Mouse (Mus musculus): ENCODE measurements at regions not wholly inside any gene's neighbourhood (a gene's known extent, or its start where the extent isn't known, plus 50 kb on each side); places are given as distances from the start of the nearest gene placed in this dataset.
A peak's percentile ranks its signal among the peaks of the same experiment; 100 is the strongest.

- H3K4me1 ChIP-seq (replicated peaks), result 0 out of 2 replicates have a peak, but pooled peaks cover 5% of the 10 kb centered on the region
- ATAC-seq (ENCODE audit: low FRiP score), result no peak
- no peaks in the 10 kb centered on the region for H3K27me3 ChIP-seq
- H3K4me3 ChIP-seq, result no peak overlapping the region
- WGBS, result 91% methylated on average over 3 of the region's 3 CpGs
- H3K36me3 ChIP-seq, result no peaks in the 10 kb centered on the region
- H3K4me2 ChIP-seq, result no peak overlapping the region
- H3K9me3 ChIP-seq, result no peaks in the 10 kb centered on the region
- no peak overlapping the region for H3K9ac ChIP-seq
- H3K27ac ChIP-seq, result no peak overlapping the region
Measured at GRCm38 (mm10) chr15:50995688-50996087, 2889.0 kb upstream of the Gm7489 start.

DNA sequence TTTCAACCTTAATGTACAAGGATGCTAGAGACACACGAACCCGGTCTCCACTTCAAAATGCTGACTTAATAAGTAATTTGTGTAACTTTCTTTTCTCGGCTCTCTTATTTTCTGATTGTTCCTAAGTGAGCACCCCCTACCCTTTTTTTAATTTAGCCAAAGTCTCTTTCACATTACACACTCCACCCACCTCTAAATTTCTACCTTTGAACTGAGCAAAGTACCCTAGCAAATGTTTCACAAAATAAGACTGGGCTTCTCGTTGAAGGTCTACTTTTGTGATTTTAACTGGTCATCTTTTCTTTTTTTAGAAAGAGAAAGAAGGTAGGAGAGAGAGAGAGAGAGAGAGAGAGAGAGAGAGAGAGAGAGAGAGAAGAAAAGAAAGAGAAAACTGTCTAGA is 2888.4 kb upstream of the Gm7489 start:
- 92% methylated on average over 4 of the region's 4 CpGs for WGBS
- no peaks in the 10 kb centered on the region for H3K36me3 ChIP-seq
- H3K9me3 ChIP-seq, result no peaks in the 10 kb centered on the region
- no peak overlapping the region for H3K4me3 ChIP-seq
- no peak for ATAC-seq (ENCODE audit: low FRiP score)
- H3K4me2 ChIP-seq, result no peak overlapping the region
- no peak overlapping the region for H3K27ac ChIP-seq
- no peak overlapping the region for H3K9ac ChIP-seq
- H3K4me1 ChIP-seq (replicated peaks), result 0 out of 2 replicates have a peak, but pooled peaks cover 5% of the 10 kb centered on the region
- no peaks in the 10 kb centered on the region for H3K27me3 ChIP-seq

DNA sequence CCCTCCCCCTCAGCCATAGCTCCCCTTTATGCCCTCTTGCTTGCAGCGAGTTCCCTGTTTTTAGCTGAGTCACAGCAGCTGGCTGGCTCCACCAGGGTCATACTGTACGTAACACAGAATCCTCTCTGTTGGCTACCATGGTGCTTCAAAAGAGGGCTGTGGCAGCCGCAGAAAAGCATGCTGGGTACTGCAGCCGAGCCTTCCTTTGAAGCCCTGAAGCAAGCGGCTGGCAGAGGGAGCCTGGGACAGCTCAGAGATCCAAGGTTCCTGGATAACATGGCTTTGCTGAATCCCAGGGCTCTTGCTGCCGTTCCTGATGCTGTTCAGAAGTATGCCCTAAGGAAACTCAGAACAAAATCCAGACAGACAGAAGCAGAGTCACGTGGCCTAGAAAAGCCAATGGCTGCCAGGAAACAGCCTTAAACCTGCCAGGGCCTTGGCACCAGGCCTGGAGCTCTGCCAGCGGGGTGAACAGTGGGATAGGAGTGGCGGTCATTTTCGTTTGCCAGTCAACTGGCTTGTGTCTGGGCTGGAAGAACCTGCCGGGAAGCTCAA is 2887.4 kb upstream of the Gm7489 start:
- Histone ChIP-seq H3K9me3 (no peaks in the 10 kb centered on the region), H3K36me3 (no peaks in the 10 kb centered on the region), H3K27ac (peak overlapping the region; percentile 72), H3K4me3 (no peak overlapping the region), H3K9ac (no peak overlapping the region), H3K4me2 (no peak overlapping the region), H3K27me3 (no peaks in the 10 kb centered on the region), H3K4me1 (replicated peaks) (0 out of 2 replicates have a peak, but pooled peaks cover 5% of the 10 kb centered on the region)
- 60% methylated on average over 11 of the region's 11 CpGs for WGBS
- peak; percentile 94 for ATAC-seq (ENCODE audit: low FRiP score)

GRCm38 (mm10) chr15:51038968-51039367 is 2845.7 kb upstream of the Gm7489 start:
- no peak overlapping the region for H3K9ac ChIP-seq
- no peak overlapping the region for H3K4me3 ChIP-seq
- no peaks in the 10 kb centered on the region for H3K4me1 ChIP-seq (replicated peaks)
- H3K36me3 ChIP-seq, result no peaks in the 10 kb centered on the region
- no peaks in the 10 kb centered on the region for H3K9me3 ChIP-seq
- H3K4me2 ChIP-seq, result no peak overlapping the region
- H3K27ac ChIP-seq, result no peak overlapping the region
- ATAC-seq (ENCODE audit: low FRiP score), result no peak
- H3K27me3 ChIP-seq, result no peaks in the 10 kb centered on the region
- WGBS, result 11% methylated on average over 1 of the region's 1 CpGs

DNA sequence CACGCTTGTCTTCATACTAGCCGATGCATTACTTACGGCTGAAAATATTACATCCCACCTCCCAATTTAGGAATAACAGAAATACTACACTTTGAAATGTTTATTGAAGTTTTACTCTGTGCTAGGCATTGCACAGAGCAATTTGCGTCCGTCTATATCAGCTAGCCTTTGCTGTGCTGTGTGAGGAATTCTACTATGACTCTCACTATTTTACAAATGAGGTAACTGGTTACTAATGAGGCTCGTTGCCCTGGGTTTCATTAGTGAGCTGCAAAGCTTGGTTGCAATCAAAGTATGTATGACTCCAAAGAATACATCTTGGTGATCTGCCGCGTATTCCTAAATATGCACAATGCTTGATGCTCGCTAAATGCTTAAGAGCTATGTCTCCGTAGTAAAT is 2814.2 kb upstream of the Gm7489 start:
- no peaks in the 10 kb centered on the region for H3K9me3 ChIP-seq
- 48% methylated on average over 10 of the region's 10 CpGs for WGBS
- no peak overlapping the region for H3K9ac ChIP-seq
- H3K27ac ChIP-seq, result no peak overlapping the region
- no peak overlapping the region for H3K4me3 ChIP-seq
- H3K27me3 ChIP-seq, result no peaks in the 10 kb centered on the region
- no peak for ATAC-seq (ENCODE audit: low FRiP score)
- no peak overlapping the region for H3K4me2 ChIP-seq
- H3K4me1 ChIP-seq (replicated peaks), result no peaks in the 10 kb centered on the region; the same call in 1 of the 2 replicates
- no peaks in the 10 kb centered on the region for H3K36me3 ChIP-seq

DNA sequence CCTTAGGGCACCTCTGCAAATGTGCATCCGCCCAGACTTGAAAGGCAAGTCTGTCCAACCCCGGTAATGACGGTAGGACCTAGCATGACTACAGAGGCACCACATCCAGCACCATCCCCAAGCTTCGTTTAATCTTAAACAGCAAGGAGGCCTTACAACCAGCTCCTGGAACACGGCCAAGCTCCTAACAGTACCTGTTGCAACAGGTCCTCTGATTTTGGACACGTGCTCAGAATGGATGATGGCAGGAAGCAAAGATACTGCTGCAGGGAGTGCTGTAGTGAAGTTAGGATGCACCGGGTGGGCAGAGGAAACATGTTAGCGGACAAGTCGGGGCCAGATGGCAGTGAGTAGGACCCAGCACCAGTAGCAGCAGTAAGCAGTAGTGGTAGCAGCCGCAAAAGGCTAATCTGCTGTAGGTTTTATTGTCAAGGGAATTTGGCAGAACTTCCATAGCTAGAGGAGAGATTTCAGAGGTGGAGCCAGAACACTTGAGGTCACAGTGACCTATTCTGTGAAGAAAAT is 2813.5 kb upstream of the Gm7489 start:
- Histone ChIP-seq H3K4me1 (replicated peaks) (no peaks in the 10 kb centered on the region; the same call in 1 of the 2 replicates), H3K9me3 (no peaks in the 10 kb centered on the region), H3K4me3 (no peak overlapping the region), H3K27ac (no peak overlapping the region), H3K27me3 (no peaks in the 10 kb centered on the region), H3K4me2 (no peak overlapping the region), H3K36me3 (no peaks in the 10 kb centered on the region), H3K9ac (no peak overlapping the region)
- ATAC-seq (ENCODE audit: low FRiP score), result no peak
- 76% methylated on average over 10 of the region's 10 CpGs for WGBS

- no peaks in the 10 kb centered on the region for H3K36me3 ChIP-seq
- H3K9me3 ChIP-seq, result no peaks in the 10 kb centered on the region
- H3K4me1 ChIP-seq (replicated peaks), result no peaks in the 10 kb centered on the region; the same call in 1 of the 2 replicates
- H3K9ac ChIP-seq, result no peak overlapping the region
- ATAC-seq (ENCODE audit: low FRiP score), result no peak
- H3K4me2 ChIP-seq, result no peak overlapping the region
- 83% methylated on average over 6 of the region's 6 CpGs for WGBS
- H3K27me3 ChIP-seq, result no peaks in the 10 kb centered on the region
- H3K27ac ChIP-seq, result no peak overlapping the region
- H3K4me3 ChIP-seq, result no peak overlapping the region
Measured at GRCm38 (mm10) chr15:51073678-51074077, 2811.0 kb upstream of the Gm7489 start.

GRCm38 (mm10) chr15:51074196-51074595 is 2810.5 kb upstream of the Gm7489 start:
- Histone ChIP-seq H3K4me3 (no peak overlapping the region), H3K4me1 (replicated peaks) (no peaks in the 10 kb centered on the region; the same call in 1 of the 2 replicates), H3K4me2 (no peak overlapping the region), H3K36me3 (no peaks in the 10 kb centered on the region), H3K9ac (no peak overlapping the region), H3K9me3 (no peaks in the 10 kb centered on the region), H3K27ac (no peak overlapping the region), H3K27me3 (no peaks in the 10 kb centered on the region)
- no peak for ATAC-seq (ENCODE audit: low FRiP score)
- WGBS, result 91% methylated on average over 7 of the region's 7 CpGs

DNA sequence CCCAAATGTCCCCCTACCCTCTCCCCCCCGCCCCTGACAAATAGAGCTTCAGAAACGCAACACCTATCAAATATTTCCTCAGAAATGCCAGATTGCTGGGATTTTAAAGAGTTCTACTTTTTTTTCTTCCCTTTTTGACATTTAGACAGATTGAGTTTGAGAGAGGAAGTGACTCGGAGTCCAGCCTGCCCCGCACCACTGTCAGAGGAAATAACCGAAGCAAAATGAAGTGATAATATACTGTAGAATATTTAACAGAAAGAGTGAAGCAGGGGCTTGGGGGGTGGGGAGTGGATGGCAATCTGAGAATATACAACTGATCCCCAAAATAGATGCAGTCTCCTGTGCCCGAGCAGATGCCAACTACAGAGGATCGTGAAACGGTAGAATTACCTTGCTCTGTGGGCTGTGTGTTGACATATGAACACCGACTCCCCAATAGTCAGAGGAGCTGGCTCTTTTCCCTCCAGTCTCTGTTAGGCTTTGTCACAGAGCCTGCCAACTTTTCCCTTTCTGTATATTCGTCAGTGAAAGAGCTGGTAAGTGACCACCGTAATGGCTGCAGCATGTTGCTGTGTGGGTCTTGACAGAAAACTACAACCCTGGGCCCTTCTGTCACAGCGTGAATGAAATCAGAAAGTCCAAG is 2800.9 kb upstream of the Gm7489 start:
- Histone ChIP-seq H3K4me2 (no peak overlapping the region), H3K4me1 (replicated peaks) (no peaks in the 10 kb centered on the region), H3K27me3 (no peaks in the 10 kb centered on the region), H3K36me3 (no peaks in the 10 kb centered on the region), H3K27ac (no peak overlapping the region), H3K4me3 (no peak overlapping the region), H3K9me3 (no peaks in the 10 kb centered on the region), H3K9ac (no peak overlapping the region)
- ATAC-seq (ENCODE audit: low FRiP score), result no peak
- WGBS, result 78% methylated on average over 12 of the region's 12 CpGs

DNA sequence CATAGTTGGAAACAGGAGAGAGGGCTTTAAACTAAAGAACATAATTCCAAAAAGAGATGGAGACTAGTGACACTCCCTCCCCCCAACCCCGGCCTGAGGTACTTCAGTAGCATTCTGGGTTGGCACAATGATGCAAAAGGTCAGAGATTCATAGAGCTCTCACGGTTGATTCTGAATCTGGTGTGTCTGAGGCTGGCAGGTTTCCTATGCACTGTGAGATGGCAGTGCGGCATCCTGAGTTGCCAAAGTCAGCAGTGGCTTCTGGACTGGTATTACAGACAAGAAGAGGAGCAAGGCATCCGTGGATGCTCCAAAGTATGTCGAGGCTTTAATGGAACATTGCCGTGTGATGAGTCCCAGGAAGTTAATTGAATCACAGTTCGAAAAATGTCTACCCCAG is 2791.8 kb upstream of the Gm7489 start:
- Histone ChIP-seq H3K36me3 (no peaks in the 10 kb centered on the region), H3K4me1 (replicated peaks) (no peaks in the 10 kb centered on the region), H3K4me2 (no peak overlapping the region), H3K9me3 (no peaks in the 10 kb centered on the region), H3K4me3 (no peak overlapping the region), H3K27ac (no peak overlapping the region), H3K27me3 (no peaks in the 10 kb centered on the region), H3K9ac (no peak overlapping the region)
- WGBS, result 85% methylated on average over 7 of the region's 7 CpGs
- no peak for ATAC-seq (ENCODE audit: low FRiP score)

GRCm38 (mm10) chr15:51103948-51104347 is 2780.8 kb upstream of the Gm7489 start:
- no peaks in the 10 kb centered on the region for H3K36me3 ChIP-seq
- WGBS, result 63% methylated on average over 7 of the region's 7 CpGs
- H3K9me3 ChIP-seq, result no peaks in the 10 kb centered on the region
- H3K27me3 ChIP-seq, result no peaks in the 10 kb centered on the region
- H3K9ac ChIP-seq, result no peak overlapping the region
- H3K4me1 ChIP-seq (replicated peaks), result peaks cover 8% of the 10 kb centered on the region; the same call in 1 of the 2 replicates
- ATAC-seq (ENCODE audit: low FRiP score), result no peak
- H3K27ac ChIP-seq, result no peak overlapping the region
- peak overlapping the region; percentile 53 for H3K4me2 ChIP-seq
- peak overlapping the region; percentile 29 for H3K4me3 ChIP-seq

DNA sequence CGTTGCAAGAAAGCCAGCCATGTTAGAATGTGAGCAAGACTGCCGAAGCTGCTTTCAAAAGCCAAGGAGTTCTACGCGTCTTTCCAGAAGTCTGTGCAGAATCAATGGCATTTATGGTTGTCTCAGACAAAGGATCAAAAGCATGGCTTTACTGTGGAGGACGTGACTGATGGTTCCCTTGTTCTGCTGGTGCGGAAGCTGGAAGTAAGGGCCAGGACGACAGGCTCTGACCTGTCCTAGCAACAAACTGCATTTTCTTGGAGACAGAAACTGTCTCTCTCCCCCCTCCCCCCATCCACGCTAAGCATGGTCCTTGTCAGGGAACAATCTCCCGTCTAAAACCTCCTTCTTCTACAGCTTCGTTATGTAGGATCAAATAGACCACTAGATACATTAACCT is 2780.3 kb upstream of the Gm7489 start:
- H3K9ac ChIP-seq, result peak overlapping the region; percentile 44

DNA sequence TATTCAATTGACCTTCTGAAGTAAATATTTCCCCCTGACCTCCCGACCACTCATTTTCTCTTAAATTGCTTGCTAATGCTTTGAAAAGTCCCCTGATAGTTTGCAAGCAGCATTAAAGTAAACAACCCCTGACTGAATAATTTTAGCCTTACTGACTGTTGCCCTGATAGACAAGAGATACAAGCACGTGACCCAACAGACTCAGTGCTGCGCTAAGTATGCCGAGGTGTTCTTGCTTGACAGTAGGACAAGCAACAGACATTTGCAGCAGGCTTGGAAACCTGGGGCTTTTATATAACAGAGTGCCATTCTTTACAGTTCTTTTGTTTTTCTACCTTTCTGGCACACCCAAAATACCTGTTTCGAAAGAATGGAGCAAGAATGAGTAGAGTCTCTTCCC is 2779.9 kb upstream of the Gm7489 start:
- peak; percentile 77 for ATAC-seq (ENCODE audit: low FRiP score)
- Histone ChIP-seq H3K4me3 (peak overlapping the region; percentile 29), H3K9ac (peak overlapping the region; percentile 44; the same call in 1 of the 2 replicates), H3K36me3 (no peaks in the 10 kb centered on the region), H3K9me3 (no peaks in the 10 kb centered on the region), H3K4me2 (peak overlapping the region; percentile 53), H3K27ac (no peak overlapping the region), H3K4me1 (replicated peaks) (peaks cover 8% of the 10 kb centered on the region; the same call in 1 of the 2 replicates), H3K27me3 (no peaks in the 10 kb centered on the region)
- WGBS, result 55% methylated on average over 5 of the region's 5 CpGs

More for the DNA sequence above, 2780.3 kb upstream of the Gm7489 start:
- Histone ChIP-seq H3K9me3 (no peaks in the 10 kb centered on the region), H3K4me1 (replicated peaks) (peaks cover 8% of the 10 kb centered on the region; the same call in 1 of the 2 replicates), H3K4me2 (peak overlapping the region; percentile 53), H3K27ac (no peak overlapping the region), H3K27me3 (no peaks in the 10 kb centered on the region), H3K36me3 (no peaks in the 10 kb centered on the region), H3K4me3 (peak overlapping the region; percentile 29)
- ATAC-seq (ENCODE audit: low FRiP score), result peak; percentile 80
- WGBS, result 6% methylated on average over 10 of the region's 10 CpGs
